22 mouse cellular contexts compared by ENCODE assay signal in genomic region chr1:179585646-179586045, GRCm38 (mm10). TPM values are rescaled to one million over a fixed set of nuclear protein-coding genes. Genes with fewer than 3 reads are reported as not detected.
DNase-seq lines count a peak whose midpoint lies in the region; ATAC-seq and TF ChIP-seq lines count a peak whose summit lies in the region.
"Had no signal": no experiment of that assay in that cellular context is flagged by ENCODE, and none has a peak within 500 bp of the region (broad histone marks: within the 10 kb centered on the region; RNA-seq: fewer than 3 reads in every experiment).

No protein-coding gene starts in this region.

- no peak for TF ChIP-seq CTCF in lung, adult 2 months (IDR thresholded peaks at IDR 0.05; ENCODE audit: insufficient read depth, low read length)
- no peak for TF ChIP-seq CTCF in G1E (IDR thresholded peaks at IDR 0.05; ENCODE audit: low read depth, low read length)

- peaks cover 3% of the 10 kb centered on the region; the same call in 1 of the 2 replicates for H3K36me3 ChIP-seq in heart, embryonic 13.5 days
- no peaks in the 10 kb centered on the region for H3K36me3 ChIP-seq in lung, embryonic 15.5 days
- H3K36me3 ChIP-seq in G1E (replicated peaks): peaks cover 50% of the 10 kb centered on the region
- peaks cover 2% of the 10 kb centered on the region for H3K36me3 ChIP-seq in myocyte (ENCODE audit: control insufficient read depth, insufficient read depth)

- H3K79me2 ChIP-seq in myocyte (ENCODE audit: control insufficient read depth, insufficient read depth): no peaks in the 10 kb centered on the region

- DNase-seq in heart, postnatal 10 days: no peak
- no peak for DNase-seq in lung, adult 2 months
- DNase-seq in G1E (ENCODE audit: low spot score): no peak
- DNase-seq in adrenal gland, adult (ENCODE audit: inconsistent age in 2 of 2, low spot score in 1 of 2): no peak
- DNase-seq: adrenal gland, postnatal 10 days; cerebellum, adult 8-10 months; cerebellum, postnatal 36 days; embryo, embryonic 11 days; kidney, adult 18-20 months; left cerebral cortex, postnatal 4 days; lung, adult 18-20 months; midbrain, embryonic 14.5 days had no signal

- 90% methylated on average over 8 of the region's 9 CpGs for WGBS in heart, embryonic 13.5 days
- WGBS in lung, embryonic 15.5 days: 87% methylated on average over 9 of the region's 9 CpGs
- WGBS in lung, adult 2 months: 83% methylated on average over 9 of the region's 9 CpGs

- H3K9ac ChIP-seq in heart, embryonic 13.5 days: no peak overlapping the region
- no peak overlapping the region for H3K9ac ChIP-seq in lung, embryonic 15.5 days
- H3K9ac ChIP-seq: forebrain, embryonic 13.5 days; hindbrain, embryonic 14.5 days had no signal

- peak overlapping the region; percentile 42; the same call in 1 of the 2 replicates for H3K27ac ChIP-seq in heart, embryonic 13.5 days (replicated peaks)
- H3K27ac ChIP-seq in lung, embryonic 15.5 days: no peak overlapping the region
- H3K27ac ChIP-seq: forebrain, embryonic 13.5 days; hindbrain, embryonic 14.5 days; kidney, postnatal 0 days; left cerebral cortex, adult 2 months had no signal

- peaks cover 75% of the 10 kb centered on the region for H3K4me1 ChIP-seq in heart, embryonic 13.5 days
- peaks cover 2% of the 10 kb centered on the region; the same call in 1 of the 2 replicates for H3K4me1 ChIP-seq in lung, embryonic 15.5 days
- H3K4me1 ChIP-seq in lung, adult 2 months (ENCODE audit: control insufficient read depth, insufficient read depth, low read length): peaks cover 18% of the 10 kb centered on the region
- H3K4me1 ChIP-seq in G1E (ENCODE audit: insufficient read depth, low read depth, low read length): peaks cover 74% of the 10 kb centered on the region

- H3K4me3 ChIP-seq in heart, embryonic 13.5 days: no peak overlapping the region
- no peak overlapping the region for H3K4me3 ChIP-seq in lung, embryonic 15.5 days
- H3K4me3 ChIP-seq in lung, adult 2 months (replicated peaks; ENCODE audit: extremely low read depth, low read depth, low read length): no peak overlapping the region
- peak overlapping the region; percentile 28; the same call in 1 of the 2 replicates for H3K4me3 ChIP-seq in G1E (ENCODE audit: low read depth, low read length)
- no peak overlapping the region for H3K4me3 ChIP-seq in myocyte
- H3K4me3 ChIP-seq: forebrain, embryonic 13.5 days; left cerebral cortex, adult 2 months had no signal

- H3ac ChIP-seq in myocyte (ENCODE audit: control insufficient read depth, insufficient read length): no peak overlapping the region

- TF ChIP-seq POLR2A in lung, adult 2 months (IDR thresholded peaks at IDR 0.05; ENCODE audit: borderline replicate concordance, extremely low read depth, low read depth, low read length): no peak
- no peak for TF ChIP-seq POLR2A in myocyte (IDR thresholded peaks at IDR 0.05; ENCODE audit: insufficient read length, low read depth)

- no peak overlapping the region for H3K4me2 ChIP-seq in heart, embryonic 13.5 days
- H3K4me2 ChIP-seq in lung, embryonic 15.5 days: no peak overlapping the region
- H3K4me2 ChIP-seq in myocyte (ENCODE audit: low read depth): no peak overlapping the region
- H3K4me2 ChIP-seq: forebrain, embryonic 13.5 days; hindbrain, embryonic 14.5 days; liver, embryonic 11.5 days had no signal

- H3K9me3 ChIP-seq in heart, embryonic 13.5 days: no peaks in the 10 kb centered on the region
- no peaks in the 10 kb centered on the region for H3K9me3 ChIP-seq in lung, embryonic 15.5 days
- no peaks in the 10 kb centered on the region for H3K9me3 ChIP-seq in G1E (replicated peaks)
- H3K9me3 ChIP-seq: forebrain, embryonic 13.5 days had no signal

- H3K27me3 ChIP-seq in heart, embryonic 13.5 days (replicated peaks): no peaks in the 10 kb centered on the region
- no peaks in the 10 kb centered on the region for H3K27me3 ChIP-seq in lung, embryonic 15.5 days
- H3K27me3 ChIP-seq in G1E (ENCODE audit: insufficient read depth, low read length) (no peaks in the 10 kb centered on the region), myocyte (ENCODE audit: control insufficient read depth, insufficient read depth, insufficient read length) (no peaks in the 10 kb centered on the region)
- H3K27me3 ChIP-seq: forebrain, embryonic 13.5 days had no signal

- ATAC-seq in heart, embryonic 13.5 days (ENCODE audit: extremely low read depth, insufficient number of reproducible peaks, low FRiP score, low TSS enrichment): no peak
- ATAC-seq in lung, embryonic 15.5 days (ENCODE audit: borderline replicate concordance, extremely low read depth, low FRiP score, low TSS enrichment): peak; percentile 27; the same call in 1 of the 2 replicates
- ATAC-seq in G1E (ENCODE audit: extremely low read depth, insufficient number of reproducible peaks, low FRiP score, poor library complexity, severe bottlenecking): no peak
- ATAC-seq: activated CD4-positive, CD25-positive, alpha-beta regulatory T cell, adult 4 months; forebrain, embryonic 13.5 days; inflammation-experienced regulatory T-cells, adult 6 months had no signal

- intact Hi-C loops in heart, postnatal 10 days (cut with DNase I): no loop called here

TF ChIP-seq in myocyte, 11 proteins besides CTCF, POLR2A, EP300 and RAD21:
- TF ChIP-seq MAX (IDR thresholded peaks at IDR 0.05; ENCODE audit: low read depth) (no peak), TCF12 (IDR thresholded peaks at IDR 0.05; ENCODE audit: insufficient read depth, poor library complexity, severe bottlenecking) (no peak), MYOD1 (IDR thresholded peaks at IDR 0.05; ENCODE audit: control insufficient read depth in 1 of 3, insufficient read length in 2 of 3, low read depth in 2 of 3) (peak in 2 of 3 experiments; percentile 67 to 78), SRF (IDR thresholded peaks at IDR 0.05; ENCODE audit: control insufficient read depth, insufficient read length, low read depth) (no peak), MYOG (IDR thresholded peaks at IDR 0.05; ENCODE audit: control insufficient read depth in 1 of 3, insufficient read depth in 1 of 3, insufficient read length in 2 of 3, low read depth in 2 of 3) (peak; percentile 37 to 86 (median 86)), TCF3 (IDR thresholded peaks at IDR 0.05; ENCODE audit: insufficient read length, low read depth) (peak; percentile 43), E2F4 (IDR thresholded peaks at IDR 0.05; ENCODE audit: insufficient read depth) (no peak), CEBPB (IDR thresholded peaks at IDR 0.05; ENCODE audit: insufficient read depth, poor library complexity, severe bottlenecking) (no peak)

RNA-seq across cellular contexts. Expression of gene Cnst, which starts 39.5 kb away (rescaled TPM):
- 16.0 and 16.6 TPM in 2 replicates for polyA plus RNA-seq in heart, embryonic 13.5 days (2015; fragmentation: Nextera tagmentation; extraction: Ambion mirVana)
- total RNA-seq in heart, postnatal 10 days (2021): 10 to 100 TPM; 38.6 to 44.9 TPM
- polyA plus RNA-seq in lung, embryonic 15.5 days (2015; fragmentation: Nextera tagmentation; extraction: Ambion mirVana): 16.1 and 18.0 TPM in 2 replicates
- 16.2 and 22.5 TPM in 2 replicates for polyA plus RNA-seq in lung, adult 2 months (2012; rRNA removed)
- total RNA-seq in G1E (2014; fragmentation: Nextera tagmentation) (27.1 TPM in 2 replicates), G1E (2017) (31.6 and 32.9 TPM in 2 replicates)
- polyA plus RNA-seq in G1E (2012) (14.4 and 14.6 TPM in 2 replicates), myocyte (2012; fragmentation: generic; extraction: Trizol) (14.0 TPM)

RNA-seq across cellular contexts. Expression of gene Tfb2m, which starts 39.6 kb away (rescaled TPM):
- polyA plus RNA-seq in heart, embryonic 13.5 days (2015; fragmentation: Nextera tagmentation; extraction: Ambion mirVana): 20.2 and 24.8 TPM in 2 replicates
- total RNA-seq in heart, postnatal 10 days (2021): 10 to 100 TPM; 32.5 to 37.9 TPM
- polyA plus RNA-seq in lung, embryonic 15.5 days (2015; fragmentation: Nextera tagmentation; extraction: Ambion mirVana): 30.5 and 31.1 TPM in 2 replicates
- polyA plus RNA-seq in lung, adult 2 months (2012; rRNA removed): 6.6 and 8.4 TPM in 2 replicates
- 29.4 and 39.8 TPM in 2 replicates for total RNA-seq in G1E (2014; fragmentation: Nextera tagmentation)
- total RNA-seq in G1E (2017): 40.5 and 51.9 TPM in 2 replicates
- 9.0 and 9.7 TPM in 2 replicates for polyA plus RNA-seq in G1E (2012)
- 14.2 TPM for polyA plus RNA-seq in myocyte (2012; fragmentation: generic; extraction: Trizol)
